Mouse (Mus musculus): ENCODE data around the gene Efna2.

GRCm38 (mm10) chr10:80226071-80226415 lies 46.8 kb downstream of the Efna2 start:
- no peak for TF ChIP-seq CTCF (conservative IDR thresholded peaks at IDR 0.05; ENCODE audit: low read length)
- TF ChIP-seq NANOG (IDR thresholded peaks at IDR 0.05; ENCODE audit: borderline replicate concordance, low read length), result no peak
- TF ChIP-seq POU5F1 (IDR thresholded peaks at IDR 0.05; ENCODE audit: borderline replicate concordance, low read length), result no peak
